Mouse (Mus musculus): ENCODE data around the gene Scaper. TPM values are rescaled to one million over a fixed set of nuclear protein-coding genes. Genes with fewer than 3 reads are reported as not detected.

The Scaper gene
- polyA plus RNA-seq, 1 experiment from 2014 or later = 11.3 TPM

- WGBS = 2% methylated on average over 31 of the region's 31 CpGs
- peaks cover 78% of the 10 kb centered on the region for H3K27me3 ChIP-seq (ENCODE audit: control insufficient read depth, insufficient read depth, low read length)
- peaks cover 22% of the 10 kb centered on the region for H3K4me1 ChIP-seq (ENCODE audit: control insufficient read depth, insufficient read depth, low read length)
- DNase-seq (ENCODE audit: low spot score, missing footprints) (peak; percentile 96), ATAC-seq (ENCODE audit: low FRiP score) (no peak)
- no peaks in the 10 kb centered on the region for H3K36me3 ChIP-seq (ENCODE audit: control insufficient read depth, insufficient read depth, low read length)
- peak overlapping the region; percentile 39 for H3K4me3 ChIP-seq (ENCODE audit: low read depth, low read length)
- H3K9ac ChIP-seq (ENCODE audit: low read length) = peak overlapping the region; percentile 54
- no peak overlapping the region for H3K27ac ChIP-seq (ENCODE audit: low read depth, low read length)
- peak overlapping the region; percentile 67 for H3K4me2 ChIP-seq
- H3K9me3 ChIP-seq (ENCODE audit: control insufficient read depth, low read length) = no peaks in the 10 kb centered on the region
Observed at GRCm38 (mm10) chr9:55539661-55540390, 398.1 kb downstream of the Scaper start.

DNA sequence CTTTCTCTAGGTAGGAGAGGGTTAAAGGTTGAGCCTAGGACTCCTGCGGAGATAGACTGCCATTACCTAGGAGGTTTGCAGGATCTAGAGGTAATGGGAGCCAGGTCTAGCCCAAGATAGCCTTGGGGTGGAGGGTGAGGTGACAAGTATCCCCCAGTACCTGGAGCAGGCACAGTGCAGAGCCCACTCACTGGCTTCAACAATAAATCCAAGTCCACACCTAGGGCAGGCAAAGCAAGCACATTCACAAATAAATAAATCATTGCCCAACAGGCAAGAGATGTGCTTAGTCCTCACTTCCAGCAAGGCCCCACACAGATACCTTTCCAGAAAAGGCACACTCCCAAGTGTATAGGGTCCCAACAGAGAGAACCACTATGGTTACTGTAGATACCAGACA lies 398.9 kb downstream of the Scaper start:
- 0% methylated on average over 1 of the region's 1 CpGs for WGBS
- H3K27ac ChIP-seq (ENCODE audit: low read depth, low read length) = no peak overlapping the region
- ATAC-seq (ENCODE audit: low FRiP score) = no peak
- H3K36me3 ChIP-seq (ENCODE audit: control insufficient read depth, insufficient read depth, low read length) = no peaks in the 10 kb centered on the region
- peaks cover 70% of the 10 kb centered on the region for H3K27me3 ChIP-seq (ENCODE audit: control insufficient read depth, insufficient read depth, low read length)
- H3K4me3 ChIP-seq (ENCODE audit: low read depth, low read length) = no peak overlapping the region
- H3K9me3 ChIP-seq (ENCODE audit: control insufficient read depth, low read length) = no peaks in the 10 kb centered on the region
- no peak overlapping the region for H3K9ac ChIP-seq (ENCODE audit: low read length)
- DNase-seq (ENCODE audit: low spot score, missing footprints) = peak; percentile 92
- H3K4me2 ChIP-seq = no peak overlapping the region
- peaks cover 20% of the 10 kb centered on the region for H3K4me1 ChIP-seq (ENCODE audit: control insufficient read depth, insufficient read depth, low read length)

- no peaks in the 10 kb centered on the region for H3K36me3 ChIP-seq (ENCODE audit: control insufficient read depth, insufficient read depth, low read length)
- peaks cover 15% of the 10 kb centered on the region for H3K4me1 ChIP-seq (ENCODE audit: control insufficient read depth, insufficient read depth, low read length)
- no peak within 1 kb of the TSS for H3K9ac ChIP-seq (ENCODE audit: low read length)
- H3K27ac ChIP-seq (ENCODE audit: low read depth, low read length) = no peak within 1 kb of the TSS
- no peak for ATAC-seq (ENCODE audit: low FRiP score)
- H3K27me3 ChIP-seq (ENCODE audit: control insufficient read depth, insufficient read depth, low read length) = peaks cover 64% of the 10 kb centered on the region
- no peak for DNase-seq (ENCODE audit: low spot score, missing footprints)
- peak within 1 kb of the TSS; percentile 67; the same call in 1 of the 2 replicates for H3K4me2 ChIP-seq
- H3K9me3 ChIP-seq (ENCODE audit: control insufficient read depth, low read length) = no peaks in the 10 kb centered on the region
- 10% methylated on average over 4 of the region's 4 CpGs for WGBS
- no peak within 1 kb of the TSS for H3K4me3 ChIP-seq (ENCODE audit: low read depth, low read length)
Observed at GRCm38 (mm10) chr9:55538377-55538776, 399.5 kb downstream of the Scaper start, which contains the start of gene Isl2. Isl2 (plus strand) TSS chr9:55538672.

- no peaks in the 10 kb centered on the region for H3K9me3 ChIP-seq (ENCODE audit: control insufficient read depth, low read length)
- DNase-seq (ENCODE audit: low spot score, missing footprints) (peak; percentile 94), ATAC-seq (ENCODE audit: low FRiP score) (no peak)
- no peak overlapping the region for H3K4me2 ChIP-seq
- no peak overlapping the region for H3K4me3 ChIP-seq (ENCODE audit: low read depth, low read length)
- H3K9ac ChIP-seq (ENCODE audit: low read length) = no peak overlapping the region
- WGBS = 22% methylated on average over 3 of the region's 3 CpGs
- no peak overlapping the region for H3K27ac ChIP-seq (ENCODE audit: low read depth, low read length)
- H3K27me3 ChIP-seq (ENCODE audit: control insufficient read depth, insufficient read depth, low read length) = peaks cover 39% of the 10 kb centered on the region
- H3K4me1 ChIP-seq (ENCODE audit: control insufficient read depth, insufficient read depth, low read length) = peaks cover 6% of the 10 kb centered on the region; the same call in 1 of the 2 replicates
- no peaks in the 10 kb centered on the region for H3K36me3 ChIP-seq (ENCODE audit: control insufficient read depth, insufficient read depth, low read length)
Observed at GRCm38 (mm10) chr9:55535907-55536306, 402.0 kb downstream of the Scaper start.

DNA sequence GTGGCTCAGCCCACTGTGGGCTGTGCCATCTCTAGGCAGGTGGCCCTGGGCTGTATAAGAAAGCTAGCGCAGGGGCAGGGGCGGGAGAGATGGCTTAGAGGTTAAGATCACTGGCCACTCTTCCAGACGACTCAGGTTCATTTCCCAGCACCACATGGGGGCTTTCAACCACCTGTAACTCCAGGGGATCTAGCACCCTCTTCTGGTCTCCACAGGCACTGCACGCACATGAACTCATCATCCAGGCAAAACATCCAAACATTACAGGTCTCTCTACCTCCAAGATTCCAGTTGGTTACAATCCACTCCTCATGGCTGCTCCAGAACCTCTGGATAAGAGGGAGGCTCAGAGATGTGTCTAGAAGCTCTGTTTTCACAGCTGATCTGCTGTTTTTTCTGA lies 412.2 kb downstream of the Scaper start:
- no peak overlapping the region for H3K4me3 ChIP-seq (ENCODE audit: low read depth, low read length)
- WGBS = 27% methylated on average over 4 of the region's 4 CpGs
- H3K27me3 ChIP-seq (ENCODE audit: control insufficient read depth, insufficient read depth, low read length) = no peaks in the 10 kb centered on the region
- no peak overlapping the region for H3K4me2 ChIP-seq
- ATAC-seq (ENCODE audit: low FRiP score) = no peak
- no peak overlapping the region for H3K9ac ChIP-seq (ENCODE audit: low read length)
- no peak for DNase-seq (ENCODE audit: low spot score, missing footprints)
- H3K9me3 ChIP-seq (ENCODE audit: control insufficient read depth, low read length) = no peaks in the 10 kb centered on the region
- H3K4me1 ChIP-seq (ENCODE audit: control insufficient read depth, insufficient read depth, low read length) = no peaks in the 10 kb centered on the region
- no peaks in the 10 kb centered on the region for H3K36me3 ChIP-seq (ENCODE audit: control insufficient read depth, insufficient read depth, low read length)
- no peak overlapping the region for H3K27ac ChIP-seq (ENCODE audit: low read depth, low read length)

- Histone ChIP-seq H3K4me2 (peak within 1 kb of the TSS; percentile 78), H3K36me3 (ENCODE audit: control insufficient read depth, insufficient read depth, low read length) (no peaks in the 10 kb centered on the region), H3K27me3 (ENCODE audit: control insufficient read depth, insufficient read depth, low read length) (no peaks in the 10 kb centered on the region), H3K9ac (ENCODE audit: low read length) (peak within 1 kb of the TSS; percentile 76), H3K4me3 (ENCODE audit: low read depth, low read length) (peak within 1 kb of the TSS; percentile 78), H3K9me3 (ENCODE audit: control insufficient read depth, low read length) (no peaks in the 10 kb centered on the region), H3K27ac (ENCODE audit: low read depth, low read length) (peak within 1 kb of the TSS; percentile 67), H3K4me1 (ENCODE audit: control insufficient read depth, insufficient read depth, low read length) (peaks cover 3% of the 10 kb centered on the region; the same call in 1 of the 2 replicates)
- DNase-seq (ENCODE audit: low spot score, missing footprints) = peak; percentile 98
- ATAC-seq (ENCODE audit: low FRiP score) = peak; percentile 99
- under 1% methylated on average over 47 of the region's 47 CpGs for WGBS
Observed at GRCm38 (mm10) chr9:55512027-55512543, 425.8 kb downstream of the Scaper start, which contains the start of gene Etfa. Etfa (minus strand) TSS chr9:55512243.

GRCm38 (mm10) chr9:55511521-55511993 lies 426.4 kb downstream of the Scaper start:
- Histone ChIP-seq H3K4me2 (peak overlapping the region; percentile 78), H3K27ac (ENCODE audit: low read depth, low read length) (peak overlapping the region; percentile 67), H3K9me3 (ENCODE audit: control insufficient read depth, low read length) (no peaks in the 10 kb centered on the region), H3K4me3 (ENCODE audit: low read depth, low read length) (peak overlapping the region; percentile 78), H3K27me3 (ENCODE audit: control insufficient read depth, insufficient read depth, low read length) (no peaks in the 10 kb centered on the region), H3K4me1 (ENCODE audit: control insufficient read depth, insufficient read depth, low read length) (peaks cover 3% of the 10 kb centered on the region; the same call in 1 of the 2 replicates), H3K36me3 (ENCODE audit: control insufficient read depth, insufficient read depth, low read length) (no peaks in the 10 kb centered on the region), H3K9ac (ENCODE audit: low read length) (peak overlapping the region; percentile 76)
- ATAC-seq (ENCODE audit: low FRiP score) = peak; percentile 85
- DNase-seq (ENCODE audit: low spot score, missing footprints) = peak; percentile 97
- WGBS = 1% methylated on average over 32 of the region's 32 CpGs

GRCm38 (mm10) chr9:55510651-55511235 lies 427.2 kb downstream of the Scaper start:
- Histone ChIP-seq H3K9me3 (ENCODE audit: control insufficient read depth, low read length) (no peaks in the 10 kb centered on the region), H3K4me1 (ENCODE audit: control insufficient read depth, insufficient read depth, low read length) (peaks cover 3% of the 10 kb centered on the region; the same call in 1 of the 2 replicates), H3K36me3 (ENCODE audit: control insufficient read depth, insufficient read depth, low read length) (no peaks in the 10 kb centered on the region), H3K27ac (ENCODE audit: low read depth, low read length) (no peak overlapping the region), H3K4me3 (ENCODE audit: low read depth, low read length) (peak overlapping the region; percentile 78), H3K9ac (ENCODE audit: low read length) (no peak overlapping the region), H3K4me2 (peak overlapping the region; percentile 78), H3K27me3 (ENCODE audit: control insufficient read depth, insufficient read depth, low read length) (no peaks in the 10 kb centered on the region)
- DNase-seq (ENCODE audit: low spot score, missing footprints) = peak; percentile 85
- no peak for ATAC-seq (ENCODE audit: low FRiP score)
- WGBS = 88% methylated on average over 10 of the region's 10 CpGs

GRCm38 (mm10) chr9:55509731-55510130 lies 428.2 kb downstream of the Scaper start:
- H3K9ac ChIP-seq (ENCODE audit: low read length) = no peak overlapping the region
- 94% methylated on average over 1 of the region's 1 CpGs for WGBS

More at GRCm38 (mm10) chr9:55509731-55510130, 428.2 kb downstream of the Scaper start:
- no peaks in the 10 kb centered on the region for H3K36me3 ChIP-seq (ENCODE audit: control insufficient read depth, insufficient read depth, low read length)
- no peak overlapping the region for H3K4me2 ChIP-seq
- no peak for DNase-seq (ENCODE audit: low spot score, missing footprints)
- no peak for ATAC-seq (ENCODE audit: low FRiP score)
- H3K27me3 ChIP-seq (ENCODE audit: control insufficient read depth, insufficient read depth, low read length) = no peaks in the 10 kb centered on the region
- H3K4me3 ChIP-seq (ENCODE audit: low read depth, low read length) = no peak overlapping the region
- H3K27ac ChIP-seq (ENCODE audit: low read depth, low read length) = no peak overlapping the region
- H3K4me1 ChIP-seq (ENCODE audit: control insufficient read depth, insufficient read depth, low read length) = peaks cover 3% of the 10 kb centered on the region; the same call in 1 of the 2 replicates
- H3K9me3 ChIP-seq (ENCODE audit: control insufficient read depth, low read length) = no peaks in the 10 kb centered on the region

Measured in midbrain, embryonic 11.5 days (tissue).